Mouse (Mus musculus) right cerebral cortex, postnatal 14 days (tissue): Measurements from ENCODE around the gene Adgra1.

Experiments
- DNase-seq: peaks from one replicate; pipeline ENCODE4 v3.0.0; 2022

Gene Adgra1

GRCm38 (mm10) chr7:139909469-139909868 lies 75.5 kb downstream of the Adgra1 start:
- no peak for DNase-seq

GRCm38 (mm10) chr7:139910204-139910835 lies 76.3 kb downstream of the Adgra1 start:
- no peak for DNase-seq

GRCm38 (mm10) chr7:139914141-139915047 lies 80.4 kb downstream of the Adgra1 start:
- DNase-seq: no peak

- no peak for DNase-seq
These were observed 81.8 kb downstream of the Adgra1 start for GRCm38 (mm10) chr7:139915646-139916257.

- no peak for DNase-seq
These were observed 82.4 kb downstream of the Adgra1 start for GRCm38 (mm10) chr7:139916345-139916744.

GRCm38 (mm10) chr7:139918262-139918661 lies 84.3 kb downstream of the Adgra1 start:
- no peak for DNase-seq
